Mouse (Mus musculus) lung, postnatal 0 days (tissue): ENCODE data around the gene Phldb2. TPM values are rescaled to one million over a fixed set of nuclear protein-coding genes. Genes with fewer than 3 reads are reported as not detected.

Experiments
- ATAC-seq: fragments of 200-750 bp; cut with Nextera tagmentation; 2 replicates; pipeline ENCODE4 v1.8.0; 2017; ENCODE audit warnings: moderate library complexity
- DNase-seq: peaks from one replicate; pipeline ENCODE4 v3.0.0-alpha.2; 2016; ENCODE audit warnings: low spot score
- H3K27ac ChIP-seq: fragments of 300-500 bp; sonication (generic); 2 replicates; pipeline ENCODE4 v1.5.1; 2014; ENCODE audit warnings: antibody characterized with exemption, mild to moderate bottlenecking, low read length, mixed read lengths
- H3K27me3 ChIP-seq: fragments of 300-500 bp; sonication (generic); replicated peaks from 2 replicates; pipeline ENCODE4 v1.6.1; 2014; ENCODE audit warnings: low read length, mixed read lengths; ENCODE audit not compliant: insufficient read depth
- H3K36me3 ChIP-seq: fragments of 300-500 bp; sonication (generic); 2 replicates; pipeline ENCODE4 v1.6.1; 2014; ENCODE audit warnings: low read length, mixed read lengths; ENCODE audit not compliant: insufficient read depth
- H3K4me1 ChIP-seq: fragments of 300-500 bp; sonication (generic); 2 replicates; pipeline ENCODE4 v1.6.1; 2014; ENCODE audit warnings: antibody characterized with exemption, low read depth, low read length, mixed read lengths; ENCODE audit not compliant: insufficient read depth
- H3K4me2 ChIP-seq: fragments of 300-500 bp; sonication (generic); replicated peaks from 2 replicates; pipeline ENCODE4 v1.6.1; 2014; ENCODE audit warnings: low read depth, mild to moderate bottlenecking, low read length, moderate library complexity, mixed read lengths
- H3K4me3 ChIP-seq: fragments of 300-500 bp; sonication (generic); 2 replicates; pipeline ENCODE4 v1.5.1; 2014; ENCODE audit warnings: low read depth, low read length
- H3K9ac ChIP-seq: fragments of 300-500 bp; sonication (generic); replicated peaks from 2 replicates; pipeline ENCODE4 v1.6.1; 2014; ENCODE audit warnings: low read depth, mild to moderate bottlenecking
- H3K9me3 ChIP-seq: fragments of 300-500 bp; sonication (generic); 2 replicates; pipeline ENCODE4 v1.6.1; 2016; ENCODE audit warnings: low read length, mixed read lengths
- CTCF ChIP-seq: IDR thresholded peaks from 2 replicates; pipeline ENCODE4 v1.5.1; 2016; ENCODE audit warnings: antibody characterized with exemption, mild to moderate bottlenecking
- EP300 ChIP-seq: IDR thresholded peaks from 2 replicates; pipeline ENCODE4 v1.6.1; 2016; ENCODE audit warnings: antibody characterized with exemption, mild to moderate bottlenecking, control low read depth
- WGBS: fragments of 180-500 bp; shearing (Covaris S2); extraction: QIAGEN DNeasy Blood & Tissue Kit; methylation state at CpG from one replicate; pipeline ENCODE4 v1.1.7; 2014; 5-methylcytosine and 5-hydroxymethylcytosine counted together
- polyA plus RNA-seq: library from polyadenylated mRNA; unstranded; fragments of >200 nt; fragmentation: Nextera tagmentation; extraction: Ambion mirVana; gene quantifications from 2 replicates; pipeline ENCODE4 v1.2.1, GENCODE M21; 2015

Phldb2 gene
- polyA plus RNA-seq, 1 experiment from 2014 or later, result 54.2 TPM

GRCm38 (mm10) chr16:45934721-45935407 lies 18.5 kb downstream of the Phldb2 start:
- Histone ChIP-seq H3K4me1 (no peaks in the 10 kb centered on the region), H3K4me3 (no peak overlapping the region), H3K27me3 (no peaks in the 10 kb centered on the region), H3K36me3 (no peaks in the 10 kb centered on the region), H3K4me2 (no peak overlapping the region), H3K27ac (no peak overlapping the region), H3K9me3 (no peaks in the 10 kb centered on the region), H3K9ac (no peak overlapping the region)
- TF ChIP-seq CTCF (no peak), EP300 (no peak)
- ATAC-seq, result no peak
- WGBS, result 38% methylated on average over 2 of the region's 2 CpGs
- DNase-seq, result no peak

- no peaks in the 10 kb centered on the region for H3K36me3 ChIP-seq
- peaks cover 17% of the 10 kb centered on the region; the same call in 1 of the 2 replicates for H3K4me1 ChIP-seq
- TF ChIP-seq CTCF (no peak), EP300 (0 out of 2 replicates have a peak, but pooled peaks have one; percentile 8)
- peak; percentile 59 for DNase-seq
- 0 out of 2 replicates have a peak overlapping the region, but pooled peaks have one; percentile 38 for H3K27ac ChIP-seq
- no peak overlapping the region for H3K4me2 ChIP-seq
- H3K4me3 ChIP-seq, result no peak overlapping the region
- H3K27me3 ChIP-seq, result no peaks in the 10 kb centered on the region
- 45% methylated on average over 3 of the region's 3 CpGs for WGBS
- H3K9me3 ChIP-seq, result no peaks in the 10 kb centered on the region
- no peak overlapping the region for H3K9ac ChIP-seq
- ATAC-seq, result peak; percentile 69
Measured at GRCm38 (mm10) chr16:45930308-45930707, 23.1 kb downstream of the Phldb2 start.

- no peaks in the 10 kb centered on the region for H3K36me3 ChIP-seq
- ATAC-seq, result no peak
- 27% methylated on average over 4 of the region's 4 CpGs for WGBS
- H3K27me3 ChIP-seq, result no peaks in the 10 kb centered on the region
- no peak overlapping the region for H3K9ac ChIP-seq
- H3K9me3 ChIP-seq, result no peaks in the 10 kb centered on the region
- TF ChIP-seq EP300 (no peak), CTCF (no peak)
- no peak overlapping the region for H3K4me2 ChIP-seq
- peak overlapping the region; percentile 44; the same call in 1 of the 2 replicates for H3K27ac ChIP-seq
- H3K4me1 ChIP-seq, result peaks cover 32% of the 10 kb centered on the region; the same call in 1 of the 2 replicates
- H3K4me3 ChIP-seq, result no peak overlapping the region
- DNase-seq, result no peak
Measured at GRCm38 (mm10) chr16:45928090-45928489, 25.3 kb downstream of the Phldb2 start.

- peak; percentile 82 for ATAC-seq
- Histone ChIP-seq H3K9me3 (no peaks in the 10 kb centered on the region), H3K4me2 (no peak overlapping the region)
Measured at GRCm38 (mm10) chr16:45927601-45928000, 25.8 kb downstream of the Phldb2 start.

GRCm38 (mm10) chr16:45926875-45927274 lies 26.5 kb downstream of the Phldb2 start:
- H3K27ac ChIP-seq, result peak overlapping the region; percentile 52
- 73% methylated on average over 5 of the region's 5 CpGs for WGBS

More at GRCm38 (mm10) chr16:45927601-45928000, 25.8 kb downstream of the Phldb2 start:
- H3K27ac ChIP-seq, result peak overlapping the region; percentile 44; the same call in 1 of the 2 replicates
- H3K36me3 ChIP-seq, result no peaks in the 10 kb centered on the region
- 2% methylated on average over 3 of the region's 3 CpGs for WGBS
- peak; percentile 88 for DNase-seq
- H3K4me3 ChIP-seq, result no peak overlapping the region
- H3K9ac ChIP-seq, result no peak overlapping the region
- TF ChIP-seq CTCF, result no peak
- TF ChIP-seq EP300, result peak; percentile 94
- H3K4me1 ChIP-seq, result peaks cover 36% of the 10 kb centered on the region; the same call in 1 of the 2 replicates
- no peaks in the 10 kb centered on the region for H3K27me3 ChIP-seq

GRCm38 (mm10) chr16:45923731-45924424 lies 29.5 kb downstream of the Phldb2 start:
- WGBS, result 41% methylated on average over 6 of the region's 6 CpGs
- H3K27me3 ChIP-seq, result no peaks in the 10 kb centered on the region
- no peak overlapping the region for H3K9ac ChIP-seq
- no peak for DNase-seq
- no peaks in the 10 kb centered on the region for H3K9me3 ChIP-seq
- peaks cover 40% of the 10 kb centered on the region; the same call in 1 of the 2 replicates for H3K4me1 ChIP-seq
- H3K36me3 ChIP-seq, result no peaks in the 10 kb centered on the region
- H3K4me3 ChIP-seq, result no peak overlapping the region
- 0 out of 2 replicates have a peak, but pooled peaks have one; percentile 8 for ATAC-seq
- H3K27ac ChIP-seq, result 0 out of 2 replicates have a peak overlapping the region, but pooled peaks have one; percentile 51
- H3K4me2 ChIP-seq, result no peak overlapping the region
- no peak for TF ChIP-seq EP300
- TF ChIP-seq CTCF, result no peak

More at GRCm38 (mm10) chr16:45926875-45927274, 26.5 kb downstream of the Phldb2 start:
- Histone ChIP-seq H3K9ac (no peak overlapping the region), H3K27me3 (no peaks in the 10 kb centered on the region), H3K36me3 (no peaks in the 10 kb centered on the region), H3K4me3 (no peak overlapping the region), H3K4me2 (no peak overlapping the region), H3K4me1 (peaks cover 40% of the 10 kb centered on the region; the same call in 1 of the 2 replicates), H3K9me3 (no peaks in the 10 kb centered on the region)
- ATAC-seq, result no peak
- no peak for DNase-seq
- TF ChIP-seq CTCF (no peak), EP300 (no peak)
